Mouse (Mus musculus) urinary bladder, adult 18-20 months (tissue): ENCODE measurements around the gene Slc28a2.
"Not testable (repeated sequence)": the region's sequence is repeated elsewhere in the genome, so short reads cannot be mapped to it uniquely, and the experiment has no call there.

Experiments used
- DNase-seq, 2 experiments: peaks; one replicate each; pipeline ENCODE4 v3.0.0; 2022; ENCODE audit warnings: low spot score in 2 of 2, mixed read lengths in 2 of 2

Gene Slc28a2

DNA sequence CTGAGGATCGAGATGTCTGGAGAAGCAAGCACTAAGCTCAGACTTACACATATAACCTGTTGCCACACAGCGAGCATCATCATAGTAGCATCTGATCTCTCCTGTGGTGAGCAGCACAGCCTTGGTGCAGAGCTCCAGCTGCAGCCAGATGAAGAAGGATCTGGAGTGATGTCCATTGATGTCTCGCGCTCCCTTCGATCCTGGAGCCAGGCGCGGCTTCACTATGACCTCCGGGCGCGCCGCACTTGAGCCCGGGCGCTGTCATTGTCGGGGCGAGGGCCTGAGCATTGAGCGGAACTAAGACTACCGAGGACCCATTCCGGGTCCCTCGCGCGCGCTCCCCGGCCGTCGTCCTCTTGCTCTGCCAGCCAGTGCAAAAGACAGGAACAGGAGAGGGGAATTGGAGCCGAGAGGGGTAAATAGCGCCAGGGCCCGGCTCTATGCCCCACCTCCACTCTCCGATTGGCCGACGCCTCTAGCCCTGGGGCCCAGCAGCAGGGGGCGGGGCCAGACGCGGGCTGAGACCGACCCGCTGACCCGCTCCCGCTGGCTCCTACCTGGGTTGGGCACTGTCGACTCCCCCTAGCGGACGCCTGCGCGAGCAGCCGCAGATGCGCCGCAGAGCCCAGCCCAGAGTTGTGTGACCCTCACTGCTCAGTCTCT is 41.2 kb downstream of the Slc28a2 start:
- peak; percentile 85 to 89 for DNase-seq

GRCm38 (mm10) chr2:122469221-122469620 is 42.9 kb downstream of the Slc28a2 start:
- DNase-seq, result no peak

- no peak for DNase-seq
Observed at GRCm38 (mm10) chr2:122476585-122476984, 50.3 kb downstream of the Slc28a2 start.

DNA sequence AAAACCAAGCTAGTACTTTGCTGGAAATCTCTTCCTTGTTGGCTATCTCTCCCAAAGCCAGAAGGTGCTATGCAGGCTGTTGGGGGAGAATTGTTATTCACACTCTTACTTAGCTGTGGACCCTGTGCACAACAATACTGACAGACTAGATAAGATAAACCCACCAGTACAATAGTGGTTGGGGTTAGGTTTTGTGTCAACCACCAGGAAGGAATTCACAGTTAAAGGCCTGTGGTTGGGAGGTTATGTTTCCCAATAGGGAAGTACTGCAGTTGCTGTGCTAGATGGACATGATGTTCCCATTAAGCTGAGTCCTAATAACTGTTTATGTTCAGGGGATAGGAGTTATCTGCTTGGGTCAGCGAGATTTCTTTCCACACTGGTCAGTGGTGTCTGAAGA is 57.5 kb downstream of the Slc28a2 start:
- not testable (repeated sequence) for DNase-seq

- no peak for DNase-seq
Observed at GRCm38 (mm10) chr2:122484641-122485040, 58.4 kb downstream of the Slc28a2 start, which contains the start of gene Gm14085. Gene Gm14085 (plus strand): TSS chr2:122484941.

- not testable (repeated sequence) for DNase-seq
Observed at GRCm38 (mm10) chr2:122485654-122486053, 59.4 kb downstream of the Slc28a2 start.

DNA sequence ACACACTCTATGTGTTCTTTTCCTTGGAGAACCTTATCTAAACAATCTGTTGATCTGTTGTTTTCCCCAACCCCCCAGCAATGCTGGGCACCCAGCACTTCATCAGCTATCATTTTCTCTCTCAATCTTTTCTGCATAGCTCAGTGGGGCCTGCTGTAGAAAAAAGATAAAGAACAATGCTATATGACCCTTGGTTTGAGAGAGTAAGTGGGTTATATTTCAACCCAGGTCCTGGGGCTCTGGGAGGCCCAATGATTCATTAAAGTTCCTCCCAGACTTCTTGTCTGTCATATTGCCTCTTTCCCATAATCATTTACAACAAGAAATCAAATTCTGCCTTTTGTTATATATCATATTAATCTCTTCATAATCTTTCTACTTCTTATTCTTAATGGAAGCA is 59.8 kb downstream of the Slc28a2 start:
- DNase-seq, result not testable (repeated sequence)

DNA sequence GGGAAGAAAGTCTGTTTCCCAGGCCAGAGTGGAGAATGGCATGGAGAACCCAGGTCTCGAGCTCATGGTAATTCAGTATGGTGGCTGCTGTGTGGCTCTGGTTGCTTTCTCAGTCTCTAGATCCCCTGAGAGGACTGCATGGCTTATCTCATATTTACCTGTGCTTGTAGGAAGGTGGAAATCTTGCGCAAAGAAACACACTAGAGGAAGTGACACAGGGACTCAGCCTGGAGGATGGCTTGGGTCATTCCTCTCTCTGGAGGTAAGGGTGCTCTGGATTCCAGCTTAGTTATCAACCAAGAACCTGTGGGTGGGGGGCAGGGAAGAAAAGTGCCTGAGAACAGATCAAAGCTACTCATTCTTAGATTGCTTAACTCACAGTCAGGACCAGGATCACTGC is 60.4 kb downstream of the Slc28a2 start:
- no peak for DNase-seq
